Mouse (Mus musculus): ENCODE data around the gene Amigo1.
A peak's percentile ranks its signal among the peaks of the same experiment; 100 is the strongest.
"Not testable (repeated sequence)": the region's sequence is repeated elsewhere in the genome, so short reads cannot be mapped to it uniquely, and the experiment has no call there.

Gene Amigo1

GRCm38 (mm10) chr3:108210771-108211139, 24.6 kb downstream of the Amigo1 start, which contains the start of gene Atxn7l2:
Gene Atxn7l2 (minus strand): TSS chr3:108210934.
- no peak for DNase-seq

DNA sequence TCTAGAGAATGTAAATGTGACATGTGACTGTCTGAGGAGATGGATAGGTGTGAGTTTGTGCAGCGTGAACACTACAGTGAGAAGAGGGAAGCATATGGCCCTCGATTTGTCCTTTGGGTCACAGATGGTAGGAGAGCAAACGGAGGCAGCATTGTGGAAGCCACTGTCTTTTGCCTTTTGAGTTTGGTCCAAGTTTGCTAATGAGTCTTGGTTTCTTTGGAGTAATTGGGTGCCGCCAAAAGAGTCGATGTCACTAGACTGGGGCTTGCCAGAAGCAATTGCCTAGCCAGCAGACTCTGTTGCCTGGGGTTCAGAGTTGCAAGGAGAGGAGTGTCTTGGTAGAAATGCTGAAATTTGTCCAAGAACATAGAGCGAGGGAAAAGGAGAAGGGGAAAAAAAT, 25.7 kb downstream of the Amigo1 start:
- peak; percentile 78 for DNase-seq

- peak; percentile 61 for DNase-seq
Observed at GRCm38 (mm10) chr3:108212406-108212805, 26.3 kb downstream of the Amigo1 start.

DNA sequence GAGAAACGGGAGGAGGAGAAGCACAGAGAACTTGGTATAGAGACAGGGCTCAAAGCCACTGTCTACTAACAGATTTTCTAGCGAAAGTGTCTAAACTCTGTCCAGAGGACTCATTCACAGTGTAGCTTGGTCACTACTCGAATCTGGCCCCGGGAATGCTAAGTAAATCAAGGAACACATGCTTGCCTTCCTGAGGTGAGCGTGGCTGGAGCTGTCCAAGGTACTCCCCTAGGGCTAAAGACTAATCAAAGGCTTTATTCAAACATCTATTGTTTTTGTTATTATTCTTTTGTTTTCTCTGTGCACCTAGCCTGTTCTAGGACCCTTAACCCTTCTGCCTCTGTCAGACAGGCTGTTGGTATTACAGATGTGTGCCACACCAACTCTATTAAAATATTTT, 28.6 kb downstream of the Amigo1 start:
- no peak for DNase-seq

- no peak for DNase-seq
Observed at GRCm38 (mm10) chr3:108220661-108221060, 34.5 kb downstream of the Amigo1 start.

- no peak for DNase-seq
Observed at GRCm38 (mm10) chr3:108225711-108226557, 39.8 kb downstream of the Amigo1 start.

- no peak for DNase-seq
Observed at GRCm38 (mm10) chr3:108226558-108227350, 40.6 kb downstream of the Amigo1 start, which contains the start of gene Sypl2. Gene Sypl2 (minus strand): TSS chr3:108226648.

DNA sequence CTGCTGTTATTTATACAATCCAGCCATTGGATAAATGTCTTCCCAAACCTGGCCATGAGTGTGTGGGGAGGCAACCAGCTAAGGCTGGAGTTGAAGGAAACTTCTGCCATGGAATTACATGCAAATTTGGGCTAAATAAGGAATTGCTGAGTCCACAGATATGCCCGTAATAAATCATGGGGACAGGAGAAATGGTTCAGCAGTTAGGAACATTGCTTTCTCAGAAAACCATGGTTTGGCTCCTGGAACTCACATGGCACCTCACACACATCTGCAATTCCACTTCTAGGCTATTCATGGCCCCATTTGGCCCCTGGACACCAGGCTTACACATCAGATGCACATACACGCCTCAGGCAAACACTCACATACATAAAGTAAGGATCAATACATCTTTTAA, 41.4 kb downstream of the Amigo1 start:
- no peak for DNase-seq

DNA sequence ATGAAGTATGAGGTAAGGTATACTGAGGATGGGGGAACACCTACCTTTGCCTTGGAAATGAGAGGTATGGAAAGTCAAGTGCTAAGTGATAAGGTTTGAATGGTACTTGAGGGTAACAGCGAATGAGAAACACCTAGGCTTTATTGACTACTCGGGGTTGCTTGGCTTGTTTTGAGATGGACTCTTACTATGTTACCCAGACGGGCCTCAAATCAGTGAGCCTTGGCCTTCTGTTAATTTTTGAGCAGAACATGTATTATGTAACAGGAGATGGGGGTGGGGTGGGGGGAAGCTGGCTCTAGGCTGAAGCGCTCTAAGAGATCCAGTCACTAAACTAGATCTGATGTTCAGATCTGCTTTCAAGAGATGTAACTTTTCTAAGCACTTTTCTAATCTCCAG, 45.5 kb downstream of the Amigo1 start:
- DNase-seq, result no peak

DNA sequence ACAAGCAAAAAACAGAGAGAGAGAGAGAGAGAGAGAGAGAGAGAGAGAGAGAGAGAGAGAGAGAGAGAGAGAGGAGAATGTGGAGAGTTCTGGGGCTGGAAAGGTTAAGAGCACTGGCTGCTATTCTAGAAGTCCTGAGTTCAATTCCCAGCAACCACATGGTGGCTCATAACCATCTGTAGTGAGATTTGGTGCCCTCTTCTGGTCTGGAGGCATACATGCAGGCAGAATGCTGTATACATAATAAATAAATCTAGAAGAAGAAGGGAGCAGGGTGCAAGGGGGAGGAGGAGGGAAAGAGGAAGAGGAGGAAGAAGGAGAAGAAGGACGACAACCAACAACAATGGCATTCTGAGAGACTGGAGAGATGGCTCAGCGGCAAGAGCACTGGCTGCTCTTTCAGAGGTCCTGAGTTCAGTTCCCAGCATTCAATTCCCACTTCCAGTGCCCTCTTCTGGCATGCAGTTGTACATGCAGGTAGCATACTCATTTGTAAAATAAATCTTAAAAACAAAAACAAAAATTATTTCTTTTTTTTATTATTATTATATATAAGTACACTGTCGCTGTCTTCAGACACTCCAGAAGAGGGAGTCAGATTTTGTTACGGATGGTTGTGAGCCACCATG, 51.5 kb downstream of the Amigo1 start:
- not testable (repeated sequence) for DNase-seq

DNA sequence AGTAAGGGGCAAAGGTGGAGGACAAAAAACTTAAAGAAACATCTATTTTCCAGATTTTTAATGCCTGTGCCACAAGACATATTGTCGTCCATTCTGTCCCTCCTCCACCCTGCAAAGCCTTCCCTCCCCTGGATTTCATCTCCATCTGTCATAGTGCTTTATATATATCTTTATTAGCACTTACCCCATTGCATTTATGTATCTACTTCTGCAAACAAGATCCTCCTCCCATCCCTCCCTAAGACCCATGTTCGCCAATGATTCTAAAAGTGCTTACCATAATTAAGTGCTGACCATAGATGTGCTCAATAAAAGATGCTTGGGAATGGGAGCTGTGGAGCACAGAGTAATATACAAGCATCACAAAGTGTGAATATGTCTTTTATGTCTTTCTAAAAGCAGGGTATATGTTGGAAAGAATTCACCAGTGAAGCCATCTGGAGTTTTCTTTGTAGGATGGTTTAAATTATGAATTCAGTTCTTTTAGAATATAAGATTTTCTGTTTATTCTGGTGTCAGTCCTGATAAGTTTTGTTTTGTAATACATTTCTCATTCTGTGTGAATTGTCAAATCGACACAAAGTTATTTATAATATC, 55.2 kb downstream of the Amigo1 start:
- no peak for DNase-seq

Measured in cerebellum, adult 9-10 months (tissue).